Mouse (Mus musculus) layer of hippocampus, postnatal 25 days (tissue): Measurements from ENCODE around the gene Gabrb1. TPM values are rescaled to one million over a fixed set of nuclear protein-coding genes. Genes with fewer than 3 reads are reported as not detected.

ENCODE experiments used
- DNase-seq, 2 experiments: peaks; one replicate each; pipeline ENCODE4 v3.0.0; 2022; ENCODE audit warnings: mixed read lengths in 2 of 2, low spot score in 1 of 2; ENCODE audit errors: extremely low spot score in 1 of 2
- total RNA-seq, 2 experiments: library from RNA; stranded (reverse); gene quantifications; 2 replicates each; pipeline ENCODE4 v1.2.3; 2021

Gabrb1 gene
- total RNA-seq, result 100 to 1,000 TPM; 123 to 132 TPM

- peak; percentile 37 to 61 for DNase-seq
Measured at GRCm38 (mm10) chr5:71657482-71658114, at the start of gene Gabrb1. Gene Gabrb1, plus strand, starts transcription at chr5:71658113.

- DNase-seq, result no peak
Measured at GRCm38 (mm10) chr5:71608735-71609134, 49.2 kb upstream of the Gabrb1 start.

- no peak for DNase-seq
Measured at GRCm38 (mm10) chr5:71614311-71614710, 43.6 kb upstream of the Gabrb1 start.

GRCm38 (mm10) chr5:71616734-71617133, 41.2 kb upstream of the Gabrb1 start:
- no peak for DNase-seq

- no peak for DNase-seq
Measured at GRCm38 (mm10) chr5:71627820-71628219, 30.1 kb upstream of the Gabrb1 start.

- DNase-seq, result no peak
Measured at GRCm38 (mm10) chr5:71639804-71640203, 18.1 kb upstream of the Gabrb1 start.

- no peak for DNase-seq
Measured at GRCm38 (mm10) chr5:71648108-71648507, 9.8 kb upstream of the Gabrb1 start.

- DNase-seq, result no peak
Measured at GRCm38 (mm10) chr5:71654056-71654455, 3.9 kb upstream of the Gabrb1 start.

GRCm38 (mm10) chr5:71656771-71657170, 1.1 kb upstream of the Gabrb1 start:
- DNase-seq, result peak in 1 of 2 experiments; percentile 15

- no peak for DNase-seq
Measured at GRCm38 (mm10) chr5:71658115-71658497, 193 bp downstream of the Gabrb1 start, which contains the start of gene Gabra4. Gene Gabra4, minus strand, starts transcription at chr5:71658308.

GRCm38 (mm10) chr5:71665593-71665992, 7.7 kb downstream of the Gabrb1 start:
- no peak for DNase-seq

GRCm38 (mm10) chr5:71699696-71700467, 42.0 kb downstream of the Gabrb1 start:
- peak; percentile 64 to 74 for DNase-seq

- peak; percentile 58 to 67 for DNase-seq
Measured at GRCm38 (mm10) chr5:71700468-71701272, 42.8 kb downstream of the Gabrb1 start.

GRCm38 (mm10) chr5:71701273-71701614, 43.3 kb downstream of the Gabrb1 start:
- DNase-seq, result no peak

GRCm38 (mm10) chr5:71732931-71733792, 75.2 kb downstream of the Gabrb1 start:
- no peak for DNase-seq

- DNase-seq, result no peak
Measured at GRCm38 (mm10) chr5:71747411-71747810, 89.5 kb downstream of the Gabrb1 start.

- DNase-seq, result no peak
Measured at GRCm38 (mm10) chr5:71753966-71754365, 96.1 kb downstream of the Gabrb1 start.

- peak; percentile 24 to 25 for DNase-seq
Measured at GRCm38 (mm10) chr5:71761105-71761504, 103.2 kb downstream of the Gabrb1 start.

GRCm38 (mm10) chr5:71781514-71782179, 123.7 kb downstream of the Gabrb1 start:
- no peak for DNase-seq

- no peak for DNase-seq
Measured at GRCm38 (mm10) chr5:71822862-71823261, 164.9 kb downstream of the Gabrb1 start.
